Mouse (Mus musculus): ENCODE results near the gene Ralgapa2. TPM values are rescaled to one million over a fixed set of nuclear protein-coding genes. Genes with fewer than 3 reads are reported as not detected.
A peak's percentile ranks its signal among the peaks of the same experiment; 100 is the strongest.

Gene Ralgapa2
- polyA plus RNA-seq, 1 experiment, result 26.6 TPM

GRCm38 (mm10) chr2:146227646-146228045 is 284.5 kb downstream of the Ralgapa2 start:
- no peaks in the 10 kb centered on the region for H3K4me1 ChIP-seq (ENCODE audit: control insufficient read depth, insufficient read depth, low read length)
- H3K4me3 ChIP-seq (ENCODE audit: low read depth, low read length), result no peak overlapping the region
- TF ChIP-seq POLR2A (IDR thresholded peaks at IDR 0.05; ENCODE audit: insufficient read depth, low read length) (no peak), CTCF (IDR thresholded peaks at IDR 0.05; ENCODE audit: low read depth, low read length) (no peak), EP300 (IDR thresholded peaks at IDR 0.05; ENCODE audit: insufficient read depth, low read depth, low read length) (no peak)
- no peak overlapping the region for H3K27ac ChIP-seq (ENCODE audit: insufficient read depth, low read length)
- H3K36me3 ChIP-seq (ENCODE audit: control insufficient read depth, insufficient read depth, low read length, poor library complexity, severe bottlenecking), result no peaks in the 10 kb centered on the region
- peaks cover 15% of the 10 kb centered on the region for H3K27me3 ChIP-seq (ENCODE audit: control insufficient read depth, insufficient read depth, low read length, poor library complexity, severe bottlenecking)
- no peaks in the 10 kb centered on the region for H3K9me3 ChIP-seq (replicated peaks; ENCODE audit: control insufficient read depth, insufficient read depth, low read length, poor library complexity, severe bottlenecking)
- H3K9ac ChIP-seq (ENCODE audit: low read depth, poor library complexity, severe bottlenecking), result no peak overlapping the region

DNA sequence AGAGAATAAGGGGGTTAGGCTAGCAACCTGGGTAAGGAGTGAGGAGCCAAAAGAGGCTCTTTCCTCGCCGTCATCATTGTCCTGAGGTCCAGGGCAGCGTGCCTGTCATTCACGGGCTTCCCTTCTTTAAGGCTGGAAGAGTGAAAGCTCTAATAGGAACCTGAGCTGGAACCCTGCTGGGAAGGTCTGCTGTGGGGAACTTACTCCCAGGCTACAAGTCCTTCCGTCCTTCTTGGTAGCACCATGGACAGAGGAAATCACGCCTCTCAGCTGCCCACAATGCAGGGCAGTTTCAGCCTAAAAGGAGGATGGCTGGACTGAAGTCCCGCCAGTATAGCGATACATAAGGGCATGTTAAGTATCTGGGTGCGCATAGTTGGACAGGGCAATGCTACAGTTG is 285.7 kb downstream of the Ralgapa2 start:
- Histone ChIP-seq H3K4me3 (ENCODE audit: low read depth, low read length) (no peak overlapping the region), H3K27me3 (ENCODE audit: control insufficient read depth, insufficient read depth, low read length, poor library complexity, severe bottlenecking) (peaks cover 22% of the 10 kb centered on the region), H3K9ac (ENCODE audit: low read depth, poor library complexity, severe bottlenecking) (no peak overlapping the region), H3K4me1 (ENCODE audit: control insufficient read depth, insufficient read depth, low read length) (no peaks in the 10 kb centered on the region), H3K9me3 (replicated peaks; ENCODE audit: control insufficient read depth, insufficient read depth, low read length, poor library complexity, severe bottlenecking) (no peaks in the 10 kb centered on the region), H3K36me3 (ENCODE audit: control insufficient read depth, insufficient read depth, low read length, poor library complexity, severe bottlenecking) (no peaks in the 10 kb centered on the region), H3K27ac (ENCODE audit: insufficient read depth, low read length) (no peak overlapping the region)
- TF ChIP-seq POLR2A (IDR thresholded peaks at IDR 0.05; ENCODE audit: insufficient read depth, low read length), result no peak
- no peak for TF ChIP-seq EP300 (IDR thresholded peaks at IDR 0.05; ENCODE audit: insufficient read depth, low read depth, low read length)
- no peak for TF ChIP-seq CTCF (IDR thresholded peaks at IDR 0.05; ENCODE audit: low read depth, low read length)

- TF ChIP-seq POLR2A (IDR thresholded peaks at IDR 0.05; ENCODE audit: insufficient read depth, low read length) (no peak), EP300 (IDR thresholded peaks at IDR 0.05; ENCODE audit: insufficient read depth, low read depth, low read length) (0 out of 2 replicates have a peak, but pooled peaks have one; percentile 44)
- Histone ChIP-seq H3K4me3 (ENCODE audit: low read depth, low read length) (no peak overlapping the region), H3K27me3 (ENCODE audit: control insufficient read depth, insufficient read depth, low read length, poor library complexity, severe bottlenecking) (peaks cover 22% of the 10 kb centered on the region), H3K4me1 (ENCODE audit: control insufficient read depth, insufficient read depth, low read length) (no peaks in the 10 kb centered on the region), H3K9me3 (replicated peaks; ENCODE audit: control insufficient read depth, insufficient read depth, low read length, poor library complexity, severe bottlenecking) (no peaks in the 10 kb centered on the region), H3K9ac (ENCODE audit: low read depth, poor library complexity, severe bottlenecking) (no peak overlapping the region), H3K36me3 (ENCODE audit: control insufficient read depth, insufficient read depth, low read length, poor library complexity, severe bottlenecking) (no peaks in the 10 kb centered on the region), H3K27ac (ENCODE audit: insufficient read depth, low read length) (no peak overlapping the region)
Observed at GRCm38 (mm10) chr2:146225818-146226217, 286.3 kb downstream of the Ralgapa2 start.

GRCm38 (mm10) chr2:146224141-146224540 is 288.0 kb downstream of the Ralgapa2 start:
- no peak overlapping the region for H3K9ac ChIP-seq (ENCODE audit: low read depth, poor library complexity, severe bottlenecking)
- no peaks in the 10 kb centered on the region for H3K36me3 ChIP-seq (ENCODE audit: control insufficient read depth, insufficient read depth, low read length, poor library complexity, severe bottlenecking)
- no peak overlapping the region for H3K27ac ChIP-seq (ENCODE audit: insufficient read depth, low read length)
- H3K27me3 ChIP-seq (ENCODE audit: control insufficient read depth, insufficient read depth, low read length, poor library complexity, severe bottlenecking), result peaks cover 24% of the 10 kb centered on the region
- H3K9me3 ChIP-seq (replicated peaks; ENCODE audit: control insufficient read depth, insufficient read depth, low read length, poor library complexity, severe bottlenecking), result no peaks in the 10 kb centered on the region
- no peak for TF ChIP-seq POLR2A (IDR thresholded peaks at IDR 0.05; ENCODE audit: insufficient read depth, low read length)
- no peak for TF ChIP-seq EP300 (IDR thresholded peaks at IDR 0.05; ENCODE audit: insufficient read depth, low read depth, low read length)
- TF ChIP-seq CTCF (IDR thresholded peaks at IDR 0.05; ENCODE audit: low read depth, low read length), result no peak
- peak overlapping the region; percentile 58 for H3K4me3 ChIP-seq (ENCODE audit: low read depth, low read length)
- no peaks in the 10 kb centered on the region for H3K4me1 ChIP-seq (ENCODE audit: control insufficient read depth, insufficient read depth, low read length)

DNA sequence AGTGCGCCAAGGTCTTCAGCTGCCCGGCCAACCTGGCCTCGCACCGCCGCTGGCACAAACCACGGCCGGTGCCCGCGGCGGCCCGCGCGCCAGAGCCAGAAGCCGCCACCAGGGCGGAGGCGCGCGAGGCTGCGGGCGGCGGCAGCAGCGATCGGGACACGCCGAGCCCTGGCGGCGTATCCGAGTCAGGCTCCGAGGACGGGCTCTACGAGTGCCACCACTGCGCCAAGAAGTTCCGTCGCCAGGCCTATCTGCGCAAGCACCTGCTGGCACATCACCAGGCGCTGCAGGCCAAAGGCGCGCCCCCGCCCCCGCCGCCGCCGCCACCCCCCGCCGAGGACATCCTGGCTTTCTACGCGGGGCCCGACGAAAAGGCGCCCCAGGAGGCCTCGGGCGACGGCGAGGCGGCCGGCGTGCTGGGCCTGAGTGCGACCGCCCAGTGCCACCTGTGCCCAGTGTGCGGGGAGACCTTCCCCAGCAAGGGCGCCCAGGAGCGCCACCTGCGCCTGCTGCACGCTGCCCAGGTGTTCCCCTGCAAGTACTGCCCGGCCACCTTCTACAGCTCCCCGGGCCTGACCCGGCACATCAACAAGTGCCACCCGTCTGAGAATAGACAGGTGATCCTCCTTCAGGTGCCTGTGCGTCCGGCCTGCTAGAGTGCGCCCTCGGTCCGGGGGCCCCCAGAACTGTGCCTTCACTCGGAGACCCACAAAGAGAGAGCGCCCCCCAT is 288.8 kb downstream of the Ralgapa2 start:
- Histone ChIP-seq H3K4me3 (ENCODE audit: low read depth, low read length) (peak overlapping the region; percentile 58), H3K4me1 (ENCODE audit: control insufficient read depth, insufficient read depth, low read length) (no peaks in the 10 kb centered on the region), H3K27ac (ENCODE audit: insufficient read depth, low read length) (no peak overlapping the region)

More for the DNA sequence above, 288.8 kb downstream of the Ralgapa2 start:
- Histone ChIP-seq H3K9ac (ENCODE audit: low read depth, poor library complexity, severe bottlenecking) (peak overlapping the region; percentile 80), H3K9me3 (replicated peaks; ENCODE audit: control insufficient read depth, insufficient read depth, low read length, poor library complexity, severe bottlenecking) (no peaks in the 10 kb centered on the region), H3K27me3 (ENCODE audit: control insufficient read depth, insufficient read depth, low read length, poor library complexity, severe bottlenecking) (peaks cover 26% of the 10 kb centered on the region), H3K36me3 (ENCODE audit: control insufficient read depth, insufficient read depth, low read length, poor library complexity, severe bottlenecking) (no peaks in the 10 kb centered on the region)
- no peak for TF ChIP-seq CTCF (IDR thresholded peaks at IDR 0.05; ENCODE audit: low read depth, low read length)
- no peak for TF ChIP-seq EP300 (IDR thresholded peaks at IDR 0.05; ENCODE audit: insufficient read depth, low read depth, low read length)
- TF ChIP-seq POLR2A (IDR thresholded peaks at IDR 0.05; ENCODE audit: insufficient read depth, low read length), result no peak

All from ES-Bruce4 (cell line).